Mouse (Mus musculus) ES-E14 (cell line): ENCODE data around the gene Nr2e1. TPM values are rescaled to one million over a fixed set of nuclear protein-coding genes. Genes with fewer than 3 reads are reported as not detected.

ENCODE experiments used
- DNase-seq: peaks from one replicate; pipeline ENCODE4 v3.0.0-alpha.2; 2013; ENCODE audit warnings: low read depth, low spot score
- H3K27ac ChIP-seq: 2 replicates; pipeline ENCODE4 v1.5.1; 2012; ENCODE audit warnings: low read depth, mild to moderate bottlenecking, low read length, moderate library complexity, mixed read lengths; ENCODE audit not compliant: poor library complexity, insufficient read depth, severe bottlenecking
- H3K36me3 ChIP-seq: 2 replicates; pipeline ENCODE4 v1.6.1; 2012; ENCODE audit warnings: mild to moderate bottlenecking, low read length, moderate library complexity, mixed read lengths; ENCODE audit not compliant: control insufficient read depth, poor library complexity, insufficient read depth, severe bottlenecking
- H3K4me1 ChIP-seq, 2 experiments: fragments of 150-350 bp in 1 of 2; sonication (generic) in 1 of 2; 2 replicates each; pipeline ENCODE4 v1.6.1; 2012; ENCODE audit warnings: low read length in 2 of 2, mild to moderate bottlenecking in 1 of 2, mixed read lengths in 1 of 2; ENCODE audit not compliant: control insufficient read depth in 2 of 2, insufficient read depth in 2 of 2, poor library complexity in 1 of 2
- H3K4me3 ChIP-seq, 2 experiments: fragments of 150-350 bp in 1 of 2; sonication (generic) in 1 of 2; 2 replicates each; pipeline ENCODE4 v1.5.1; 2012; ENCODE audit warnings: low read length in 2 of 2, low read depth in 1 of 2, mild to moderate bottlenecking in 1 of 2, mixed read lengths in 1 of 2; ENCODE audit not compliant: insufficient read depth in 1 of 2, poor library complexity in 1 of 2, severe bottlenecking in 1 of 2
- H3K9ac ChIP-seq: 2 replicates; pipeline ENCODE4 v1.6.1; 2012; ENCODE audit warnings: low read depth, mild to moderate bottlenecking, low read length, mixed read lengths; ENCODE audit not compliant: poor library complexity, insufficient read depth, severe bottlenecking
- H3K9me3 ChIP-seq: fragments of 150-350 bp; sonication (generic); 2 replicates; pipeline ENCODE4 v1.6.1; 2012; ENCODE audit warnings: low read depth, mild to moderate bottlenecking, low read length; ENCODE audit not compliant: control insufficient read depth, insufficient read depth
- CHD2 ChIP-seq: IDR thresholded peaks from 2 replicates; pipeline ENCODE4 v1.6.1; 2014; ENCODE audit warnings: mild to moderate bottlenecking, low read depth, low read length, inconsistent platforms
- HCFC1 ChIP-seq: IDR thresholded peaks from 2 replicates; pipeline ENCODE4 v1.6.1; 2012; ENCODE audit warnings: low read length, inconsistent platforms, borderline replicate concordance; ENCODE audit not compliant: insufficient read depth
- MAFK ChIP-seq: IDR thresholded peaks from 2 replicates; pipeline ENCODE4 v1.6.1; 2014; ENCODE audit warnings: mild to moderate bottlenecking, low read depth, low read length, inconsistent platforms; ENCODE audit not compliant: insufficient read depth
- ZC3H11A ChIP-seq: IDR thresholded peaks from 2 replicates; pipeline ENCODE4 v1.6.1; 2012; ENCODE audit warnings: low read depth, mild to moderate bottlenecking, inconsistent platforms, low read length, borderline replicate concordance
- ZNF384 ChIP-seq: IDR thresholded peaks from 2 replicates; pipeline ENCODE4 v1.6.1; 2012; ENCODE audit warnings: low read depth, low read length, inconsistent platforms
- in situ Hi-C, 2 experiments: fragments of 600-800 bp; cut with MboI; formaldehyde crosslinking; loops; one replicate each; pipeline ENCODE4 v1.15.1; 2025; ENCODE audit warnings: low sequenced_read_pairs in 2 of 2, inconsistent platforms in 1 of 2; ENCODE audit not compliant: unreplicated experiment in 2 of 2
- total RNA-seq: library from RNA; depleted of rRNA; stranded (reverse); fragments of 300-350 nt; gene quantifications from 2 replicates; pipeline ENCODE4 v1.2.3, GENCODE M21; 2012

Nr2e1 gene
- total RNA-seq, 1 experiment, result not detected

DNA sequence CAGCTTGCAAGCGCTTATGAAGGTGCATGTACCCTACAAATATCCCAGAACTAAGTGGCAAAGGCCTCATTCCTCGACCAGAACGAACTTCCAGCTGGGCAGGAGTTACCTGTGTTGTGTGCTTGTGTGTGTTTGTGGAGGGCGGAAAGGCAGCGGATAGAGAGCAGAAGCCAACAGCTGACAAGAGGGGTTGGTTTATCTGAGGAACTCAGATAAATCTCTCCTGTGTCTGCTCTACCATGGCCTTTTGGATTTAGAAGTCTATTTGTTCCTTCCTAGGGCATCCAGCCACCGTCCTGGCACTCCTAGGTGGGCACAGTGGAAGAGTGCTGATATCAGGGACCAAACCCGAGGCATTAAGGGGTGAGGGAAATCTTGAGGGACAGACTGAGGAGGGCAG is 9.8 kb upstream of the Nr2e1 start:
- in situ Hi-C loops, result no loop called here
- Histone ChIP-seq H3K9ac (no peak overlapping the region), H3K4me1 (0 out of 4 replicates have a peak, but pooled peaks cover 0 to 1% of the 10 kb centered on the region in 2 experiments), H3K4me3 (no peak overlapping the region), H3K9me3 (no peaks in the 10 kb centered on the region), H3K27ac (no peak overlapping the region), H3K36me3 (no peaks in the 10 kb centered on the region)
- TF ChIP-seq MAFK (no peak), ZC3H11A (no peak), HCFC1 (no peak), ZNF384 (no peak), CHD2 (no peak)
- DNase-seq, result no peak

DNA sequence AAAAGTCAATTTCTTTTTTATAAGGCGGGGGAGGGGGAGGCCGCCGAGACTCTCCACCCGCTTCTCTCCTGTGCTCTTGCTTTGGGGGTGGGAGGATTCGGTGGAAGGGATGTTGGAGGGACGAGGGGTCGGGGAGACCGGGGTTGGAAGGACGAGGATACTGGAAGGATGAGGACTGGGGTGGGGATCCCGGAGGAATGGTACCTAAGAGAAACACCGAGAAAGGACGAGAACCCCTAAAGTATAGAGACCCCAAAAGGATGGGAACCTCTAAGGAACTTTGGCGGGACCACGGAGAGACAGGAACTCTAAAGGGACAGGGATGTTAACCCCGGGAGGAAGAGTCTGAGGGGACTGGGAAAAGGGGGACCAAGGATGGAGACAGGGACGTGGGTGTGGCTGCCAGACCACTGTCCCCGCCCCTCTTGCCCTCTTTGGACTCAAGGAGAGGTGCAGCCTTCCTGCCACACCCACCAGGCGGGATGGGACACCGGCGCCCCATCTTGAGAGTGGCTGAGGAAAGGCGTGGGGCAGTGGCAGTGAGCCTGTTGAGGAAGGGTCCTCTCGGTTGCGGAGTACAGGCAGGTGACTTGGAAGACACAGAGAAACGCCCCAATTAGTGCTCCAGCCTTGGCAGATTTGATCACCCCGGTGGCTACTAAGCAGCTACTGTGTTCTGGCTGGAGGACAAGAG is 8.7 kb upstream of the Nr2e1 start:
- H3K4me1 ChIP-seq, result 0 out of 4 replicates have a peak, but pooled peaks cover 0 to 1% of the 10 kb centered on the region in 2 experiments
- H3K9me3 ChIP-seq, result no peaks in the 10 kb centered on the region
- in situ Hi-C loops, result no loop called here
- H3K36me3 ChIP-seq, result no peaks in the 10 kb centered on the region
- no peak for DNase-seq
- peak overlapping the region; percentile 7 to 31; a peak in 2 of 4 replicates for H3K4me3 ChIP-seq
- no peak overlapping the region for H3K27ac ChIP-seq
- no peak overlapping the region for H3K9ac ChIP-seq
- TF ChIP-seq MAFK, result no peak
- no peak for TF ChIP-seq HCFC1
- no peak for TF ChIP-seq ZC3H11A
- TF ChIP-seq CHD2, result no peak
- TF ChIP-seq ZNF384, result no peak

DNA sequence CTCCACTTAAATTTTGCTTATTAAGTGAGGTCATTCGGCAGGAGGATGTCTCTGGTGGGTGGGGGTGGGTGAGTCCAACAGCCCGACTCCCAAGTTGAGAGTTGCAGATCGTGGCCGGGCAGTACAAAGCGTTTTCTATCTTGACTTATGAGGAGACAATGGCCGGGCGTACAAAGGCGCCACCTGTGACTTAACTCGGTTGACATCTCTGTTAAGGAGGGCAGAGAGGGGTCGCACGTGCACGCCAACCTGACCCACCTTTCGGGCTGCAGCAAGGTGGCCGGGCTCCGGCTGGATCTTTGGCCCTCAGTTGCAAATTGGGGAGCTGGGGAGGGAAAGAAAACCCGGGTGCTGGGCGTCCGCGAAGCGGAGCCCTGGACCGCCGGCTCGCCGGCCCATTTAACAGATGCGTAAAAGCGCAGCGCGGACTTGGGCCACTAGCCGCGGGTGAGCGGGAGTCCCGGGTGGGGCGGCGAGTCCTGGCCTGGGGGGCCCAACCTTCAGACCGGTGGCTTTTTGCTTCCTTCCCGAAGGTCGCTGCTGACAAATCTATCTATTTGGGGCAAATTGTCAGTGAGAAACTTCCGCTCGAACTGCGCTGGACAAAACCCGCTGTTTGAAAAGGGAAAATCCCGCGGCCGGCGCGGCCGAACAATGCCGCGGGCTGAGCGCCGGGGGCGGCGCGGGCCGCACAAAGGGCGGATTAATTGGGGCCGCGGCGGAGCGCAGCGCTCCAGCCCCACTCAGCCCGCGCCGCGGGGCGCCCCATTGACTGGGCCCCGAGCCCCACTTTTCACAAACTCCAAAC is 8.0 kb upstream of the Nr2e1 start:
- no peaks in the 10 kb centered on the region for H3K36me3 ChIP-seq
- no peaks in the 10 kb centered on the region for H3K9me3 ChIP-seq
- no peak overlapping the region for H3K27ac ChIP-seq
- TF ChIP-seq ZNF384 (no peak), CHD2 (no peak), MAFK (no peak), ZC3H11A (no peak), HCFC1 (no peak)
- H3K9ac ChIP-seq, result no peak overlapping the region
- in situ Hi-C loops, result no loop called here
- peak overlapping the region in 1 of 2 experiments; percentile 31; a peak in 2 of 4 replicates for H3K4me3 ChIP-seq
- H3K4me1 ChIP-seq, result 0 out of 4 replicates have a peak, but pooled peaks cover 0 to 1% of the 10 kb centered on the region in 2 experiments
- DNase-seq, result no peak

DNA sequence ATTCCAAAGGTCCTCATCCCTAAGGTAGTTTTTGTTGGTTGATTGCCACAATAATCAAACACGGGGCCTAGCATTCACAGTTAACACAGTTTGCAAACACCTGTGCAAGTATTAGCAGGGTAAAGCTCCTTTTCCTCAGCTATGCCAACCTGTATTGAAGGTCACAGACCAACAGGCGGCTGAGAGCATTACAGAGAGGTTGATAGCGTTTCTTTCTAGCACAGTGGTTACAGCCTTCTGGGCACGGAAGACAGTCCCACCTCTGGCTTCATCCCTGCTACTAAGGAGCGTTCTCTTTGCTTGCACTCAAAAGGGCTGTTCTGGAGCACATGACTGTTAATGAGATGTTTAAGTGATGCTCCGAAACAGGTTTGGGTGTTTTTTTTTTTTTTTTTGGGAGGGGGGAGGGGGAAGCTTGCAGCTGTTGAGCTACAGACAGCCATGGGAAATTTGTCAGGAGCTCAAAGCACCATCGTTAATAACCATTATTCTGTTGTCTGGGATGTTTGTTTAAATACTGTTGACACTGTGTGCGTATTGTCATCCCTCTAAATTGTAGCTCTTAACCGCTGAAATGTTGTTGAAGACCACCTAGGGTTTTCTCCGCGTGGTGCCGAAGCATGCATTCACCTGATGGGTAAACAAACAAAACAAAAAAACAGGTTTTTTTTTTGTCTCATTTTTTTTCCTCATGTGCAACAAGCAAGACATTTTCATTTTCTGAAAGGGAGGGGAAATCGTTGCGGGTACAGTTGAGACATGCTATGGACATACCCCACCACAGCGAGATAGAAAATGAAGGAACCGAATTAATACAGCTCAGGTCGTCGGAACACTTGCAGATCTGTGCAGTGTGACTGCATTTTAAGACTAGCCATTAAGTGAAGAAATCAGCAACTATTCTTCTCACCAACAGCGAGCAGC is 7.1 kb upstream of the Nr2e1 start:
- H3K4me1 ChIP-seq, result 0 out of 4 replicates have a peak, but pooled peaks cover 0 to 1% of the 10 kb centered on the region in 2 experiments
- in situ Hi-C loops, result no loop called here

More for the DNA sequence above, 7.1 kb upstream of the Nr2e1 start:
- Histone ChIP-seq H3K36me3 (no peaks in the 10 kb centered on the region), H3K4me3 (no peak overlapping the region), H3K9me3 (no peaks in the 10 kb centered on the region), H3K27ac (no peak overlapping the region), H3K9ac (no peak overlapping the region)
- TF ChIP-seq MAFK, result no peak
- peak; percentile 69; the same call in 1 of the 2 replicates for TF ChIP-seq ZNF384
- no peak for TF ChIP-seq ZC3H11A
- no peak for TF ChIP-seq CHD2
- no peak for DNase-seq
